Mouse (Mus musculus): ENCODE measurements at regions not wholly inside any gene's neighbourhood (a gene's known extent, or its start where the extent isn't known, plus 50 kb on each side); places are given as distances from the start of the nearest gene placed in this dataset.

DNA sequence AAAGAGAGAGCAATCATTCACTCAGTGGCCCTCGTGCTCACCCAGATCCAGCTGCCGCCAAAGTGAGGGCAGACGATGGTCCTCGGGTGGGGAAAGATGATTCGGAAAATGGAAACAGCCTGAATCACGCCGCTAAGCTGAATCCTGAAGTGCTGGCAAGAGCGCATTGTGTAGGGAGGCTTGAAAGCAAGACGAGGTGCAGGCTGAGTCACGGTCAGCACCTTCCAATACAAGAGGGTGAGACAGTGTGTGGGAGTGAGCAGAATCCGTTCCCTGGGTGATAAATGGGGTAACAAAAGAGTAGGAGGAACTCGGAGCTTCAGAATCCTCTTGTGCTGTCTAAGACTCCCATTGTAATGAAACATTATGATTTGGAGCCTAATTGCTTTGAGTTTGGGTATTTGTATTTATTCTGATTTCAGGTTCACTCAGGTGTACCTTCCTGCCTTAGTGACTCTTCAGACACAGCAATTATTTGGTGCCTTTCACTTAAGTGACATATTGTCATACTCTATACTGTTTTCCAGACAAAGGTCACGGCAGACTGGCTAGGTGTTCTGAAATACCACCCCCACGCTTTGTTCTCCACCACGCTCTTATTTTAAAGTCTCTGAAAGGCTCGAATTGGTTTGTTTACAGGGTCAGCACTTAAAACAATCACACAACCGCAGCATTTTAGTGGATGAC is 70.0 kb downstream of the Mbip start:
- no peak for DNase-seq (ENCODE audit: low spot score)

DNA sequence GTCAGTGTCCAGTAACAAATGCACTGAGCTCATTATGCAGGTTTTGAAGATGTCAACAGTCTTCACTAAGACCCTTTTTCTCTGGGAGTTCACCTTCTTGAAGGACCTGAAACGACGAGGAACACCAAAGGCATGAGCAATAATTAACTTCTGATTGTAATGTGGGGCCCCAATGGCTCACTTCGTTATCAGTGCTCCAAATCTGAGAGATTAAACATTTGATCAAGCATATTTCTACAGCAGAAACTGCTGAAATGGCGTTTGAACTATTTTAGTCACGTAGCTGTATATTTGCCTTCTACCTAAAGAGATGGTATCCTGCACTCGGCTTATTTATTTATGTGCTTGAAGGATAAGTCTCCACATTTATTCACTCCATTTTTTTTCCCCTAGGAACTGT is 80.6 kb downstream of the Mbip start:
- no peak for DNase-seq (ENCODE audit: low spot score)

DNA sequence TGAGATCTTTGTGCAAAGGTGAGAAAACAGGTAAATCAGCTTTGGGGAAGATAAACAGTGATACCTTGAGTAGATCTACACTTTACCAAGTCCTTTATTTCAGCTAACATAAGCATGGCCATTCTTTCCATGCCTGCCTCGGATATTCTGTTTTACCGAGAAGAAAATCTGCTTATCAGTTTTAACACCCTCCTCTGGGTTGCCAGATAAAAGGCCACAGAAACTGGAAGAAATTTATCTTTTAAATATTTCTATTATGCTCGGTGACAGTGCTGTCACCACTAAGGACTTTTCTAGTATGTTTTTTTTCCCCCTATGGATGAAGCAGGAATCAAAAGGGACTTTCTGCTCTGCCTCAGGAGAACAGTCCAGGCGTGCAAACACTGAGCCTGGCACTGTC is 84.2 kb downstream of the Mbip start:
- DNase-seq (ENCODE audit: low spot score), result no peak

DNA sequence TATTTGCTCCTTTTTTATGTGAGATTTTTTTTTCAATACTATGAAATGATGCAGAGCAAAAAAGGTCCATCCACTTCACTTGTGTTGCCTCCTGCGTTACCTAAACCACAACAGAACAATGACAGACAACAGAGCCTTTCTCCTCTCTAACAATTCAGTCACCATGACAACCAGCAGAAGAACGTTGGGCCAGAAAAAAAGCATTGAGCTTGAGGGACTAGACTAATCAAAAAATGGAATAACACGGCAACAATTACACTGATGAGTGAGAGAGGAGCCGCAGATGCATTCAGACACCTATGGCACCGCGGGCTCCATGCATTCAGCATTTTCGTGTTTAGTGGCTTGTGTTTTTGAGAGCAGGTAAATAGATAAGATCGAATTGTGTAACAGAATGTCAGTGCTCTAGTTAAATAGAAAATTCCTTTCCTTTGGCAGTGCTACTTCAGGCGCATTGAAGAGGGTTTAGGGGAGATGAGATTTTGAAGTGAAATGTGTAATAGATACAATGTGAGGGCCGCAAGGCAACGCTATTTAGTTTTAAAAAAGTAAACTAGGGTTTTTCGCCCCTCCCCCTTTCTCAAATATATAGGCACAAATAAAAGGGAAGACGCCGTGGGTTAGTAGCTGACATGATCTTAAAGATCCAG is 87.2 kb downstream of the Mbip start:
- DNase-seq (ENCODE audit: low spot score), result peak; percentile 16

- DNase-seq (ENCODE audit: low spot score), result no peak
These were observed 89.3 kb downstream of the Mbip start for GRCm38 (mm10) chr12:56256243-56256881.

DNA sequence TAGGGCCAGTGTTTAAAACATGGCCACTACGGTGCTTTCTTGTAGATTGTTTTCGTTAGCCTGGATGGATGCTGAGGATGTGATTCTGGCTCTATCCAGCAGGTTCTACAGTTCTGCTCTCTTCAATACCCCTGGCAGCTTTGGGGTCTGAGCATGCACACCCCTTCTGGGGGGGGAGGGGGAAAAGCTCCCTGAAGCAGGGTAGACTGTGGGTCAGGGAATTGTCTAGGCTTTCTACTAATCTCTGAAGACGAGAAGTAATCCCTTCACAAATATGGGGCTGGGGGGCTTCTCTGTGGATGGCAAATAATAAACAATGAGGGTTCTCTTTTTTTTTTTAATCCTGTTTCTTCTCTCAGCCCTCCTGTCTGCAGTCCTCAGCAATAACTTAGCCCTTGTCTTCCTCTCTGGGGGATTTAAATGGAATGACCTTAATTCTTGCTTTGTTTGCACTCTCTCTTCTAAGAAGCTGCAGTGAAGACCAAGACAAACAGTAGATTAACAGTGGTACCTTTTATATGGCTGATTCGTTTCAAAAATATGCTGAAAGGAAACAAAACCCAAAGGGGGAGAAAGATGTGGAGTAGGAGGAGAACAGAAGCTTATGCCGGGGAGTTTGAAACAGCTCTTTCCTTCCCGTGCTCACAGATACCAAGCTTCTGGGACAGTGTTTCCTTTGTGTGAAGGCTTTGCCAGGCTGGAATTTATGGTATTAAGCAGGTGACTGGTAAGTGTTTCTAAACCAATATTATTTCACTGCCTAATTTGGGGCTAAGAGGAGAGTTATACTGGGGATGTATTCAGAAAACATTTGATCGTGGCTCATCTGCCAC is 92.9 kb downstream of the Mbip start:
- DNase-seq (ENCODE audit: low spot score), result no peak

DNA sequence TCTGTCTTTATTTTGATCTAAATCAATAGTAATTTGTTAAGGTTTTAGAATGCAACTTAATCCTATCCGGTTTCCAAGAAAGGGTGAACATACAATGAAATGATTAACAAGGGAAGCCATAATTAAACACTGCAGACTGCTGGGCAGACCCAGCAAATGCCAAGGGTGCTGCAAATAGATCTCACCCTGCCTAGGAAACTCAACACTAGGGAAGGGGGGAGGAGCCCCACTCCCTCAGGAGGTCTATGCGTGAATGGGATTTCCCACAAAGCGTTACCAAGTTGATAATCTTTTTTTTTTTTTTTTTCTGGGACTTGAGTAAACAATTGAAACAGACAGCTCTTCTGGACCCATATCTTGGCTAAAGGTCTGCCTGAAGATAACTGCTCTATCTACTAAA is 95.4 kb downstream of the Mbip start:
- DNase-seq (ENCODE audit: low spot score), result no peak

DNA sequence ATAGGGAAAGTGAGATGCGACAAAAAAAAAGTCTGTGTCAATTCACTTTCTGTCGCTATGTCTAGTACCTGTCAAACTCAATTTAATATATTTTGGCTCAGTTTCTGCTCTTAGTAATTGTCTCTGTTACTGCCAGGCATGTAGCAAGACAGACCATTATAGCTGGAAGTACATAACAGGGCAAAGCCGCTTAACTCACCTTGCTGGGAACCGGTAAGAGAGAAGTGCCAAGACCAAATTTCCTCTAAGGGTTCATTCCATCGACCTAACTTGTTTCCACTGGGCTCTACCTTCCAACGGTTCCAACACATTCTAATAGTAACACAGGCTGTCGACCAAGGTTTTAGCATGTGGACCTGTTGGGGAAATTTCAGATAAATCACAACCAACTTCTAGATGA is 99.3 kb downstream of the Mbip start:
- no peak for DNase-seq (ENCODE audit: low spot score)

DNA sequence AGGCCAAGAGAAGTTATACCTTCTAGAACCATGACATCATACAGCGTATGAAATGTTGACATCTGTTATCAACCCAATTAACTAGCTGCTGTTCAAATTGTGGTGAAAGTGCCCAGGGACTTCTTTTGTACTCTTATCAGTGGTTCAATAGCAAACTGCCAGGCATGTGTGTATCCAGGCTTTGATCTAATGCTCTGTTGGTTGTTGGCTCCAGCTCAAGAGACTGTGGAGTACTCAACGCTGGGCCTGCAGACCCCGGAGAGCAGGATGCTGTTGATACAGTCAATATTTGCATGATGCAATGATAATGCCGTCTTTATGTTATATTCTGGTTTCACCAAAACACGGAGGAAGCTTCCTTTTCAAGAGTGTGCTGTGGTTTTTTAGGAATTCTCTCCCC is 102.9 kb downstream of the Mbip start:
- DNase-seq (ENCODE audit: low spot score), result no peak

GRCm38 (mm10) chr12:56241735-56242134 is 104.0 kb downstream of the Mbip start:
- peak; percentile 24 for DNase-seq (ENCODE audit: low spot score)

DNA sequence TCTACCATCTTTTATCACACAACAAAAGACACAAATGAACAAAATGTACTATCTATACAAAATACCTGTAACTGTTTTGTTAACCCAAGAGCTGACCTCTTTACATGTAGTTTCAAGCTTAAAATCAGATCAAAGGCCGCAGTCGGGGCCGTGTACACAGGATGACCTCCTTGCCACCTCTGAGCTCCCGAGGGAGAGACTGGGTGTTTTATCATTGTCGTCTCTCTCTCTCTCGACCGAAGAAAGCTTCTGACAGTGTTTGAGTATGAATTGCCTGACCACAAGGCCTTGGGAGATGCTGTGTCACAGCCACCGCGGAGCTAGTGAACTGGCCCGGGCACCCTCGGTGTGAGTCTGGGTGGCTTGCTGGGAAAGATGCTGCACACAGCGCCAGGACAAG is 105.5 kb downstream of the Mbip start:
- no peak for DNase-seq (ENCODE audit: low spot score)

GRCm38 (mm10) chr12:56234571-56234970 is 111.1 kb downstream of the Mbip start:
- peak; percentile 18 for DNase-seq (ENCODE audit: low spot score)

- no peak for DNase-seq (ENCODE audit: low spot score)
These were observed 112.5 kb downstream of the Mbip start for GRCm38 (mm10) chr12:56233209-56233608.

DNA sequence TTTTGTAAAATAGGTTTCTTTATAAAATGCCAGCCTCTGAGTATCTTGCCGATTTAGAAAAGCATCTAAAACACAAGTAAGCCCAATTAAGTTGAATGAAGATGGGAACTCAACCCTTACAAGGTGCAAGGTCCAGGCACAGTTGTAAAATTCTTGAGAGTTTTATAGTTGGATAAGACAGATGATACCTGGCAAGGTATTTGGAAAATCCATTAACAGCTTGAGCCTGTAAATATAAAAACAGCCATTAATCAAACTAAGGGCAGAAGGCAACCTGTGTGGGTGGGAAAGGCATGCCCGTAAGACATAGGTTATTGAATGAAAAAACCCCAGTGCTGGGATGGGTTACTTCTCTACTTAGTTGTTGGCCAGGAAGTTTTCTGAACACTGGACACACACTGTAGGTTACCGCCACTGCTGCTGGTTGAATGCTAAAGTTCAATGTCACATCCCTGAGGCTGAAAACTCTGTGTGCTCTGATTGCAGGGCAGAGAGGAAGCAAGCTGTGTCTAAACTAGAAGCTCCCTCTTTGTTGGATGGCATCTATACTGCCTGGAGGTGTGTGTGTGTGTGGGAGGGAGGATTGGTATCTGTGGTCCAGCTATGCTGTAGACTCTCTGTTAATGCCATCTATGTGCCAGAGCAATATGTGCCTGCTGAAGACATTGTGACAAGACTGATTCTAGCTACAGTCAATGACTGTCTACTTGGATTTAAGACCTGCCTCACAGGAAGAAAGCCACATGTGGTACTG is 121.4 kb downstream of the Mbip start:
- DNase-seq (ENCODE audit: low spot score), result no peak

- DNase-seq (ENCODE audit: low spot score), result no peak
These were observed 152.2 kb downstream of the Mbip start for GRCm38 (mm10) chr12:56193524-56193923.

DNA sequence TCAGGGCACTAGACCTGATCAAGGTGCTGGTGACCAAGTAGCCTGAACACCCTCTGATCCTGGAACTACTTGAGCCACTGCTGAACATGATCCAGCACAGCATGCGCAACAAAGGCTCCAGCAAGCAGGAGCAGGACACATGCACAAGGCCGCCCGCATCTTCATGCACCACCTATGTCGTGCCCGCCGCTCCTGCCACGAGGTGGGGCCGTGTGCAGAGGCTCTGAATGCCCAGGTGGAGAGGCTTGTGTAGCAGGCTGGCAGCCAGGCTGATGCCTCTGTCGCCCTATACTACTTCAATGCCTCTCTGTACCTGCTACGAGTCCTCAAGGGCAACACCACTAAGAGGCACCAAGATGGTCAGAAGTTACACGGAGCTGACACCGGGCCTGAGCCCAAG is 156.1 kb downstream of the Mbip start:
- no peak for DNase-seq (ENCODE audit: low spot score)

- no peak for DNase-seq (ENCODE audit: low spot score)
These were observed 185.0 kb downstream of the Mbip start for GRCm38 (mm10) chr12:56160736-56161135.

DNA sequence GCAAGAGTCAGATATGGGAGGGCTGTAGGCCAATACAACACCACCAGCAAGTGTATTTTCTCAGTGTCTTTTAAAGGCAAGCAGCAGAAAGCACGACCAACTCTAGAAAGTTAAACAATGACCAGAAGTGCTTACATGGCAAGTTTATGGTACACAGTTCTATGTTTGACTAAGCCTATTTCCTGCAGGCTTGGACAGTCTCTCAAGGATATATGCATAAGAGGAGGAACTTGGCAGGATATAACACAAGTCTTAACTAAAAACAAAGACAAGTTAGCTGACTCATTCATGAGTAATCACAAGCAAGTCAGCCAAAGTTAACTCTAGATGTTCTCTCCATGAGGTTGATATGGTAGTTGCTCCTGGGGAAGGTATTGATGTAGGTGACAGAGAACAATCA is 201.3 kb downstream of the Mbip start:
- DNase-seq (ENCODE audit: low spot score), result no peak

GRCm38 (mm10) chr12:56143789-56144188 is 201.9 kb downstream of the Mbip start:
- DNase-seq (ENCODE audit: low spot score), result no peak

- DNase-seq (ENCODE audit: low spot score), result no peak
These were observed 231.2 kb downstream of the Mbip start for GRCm38 (mm10) chr12:56114446-56114845.

GRCm38 (mm10) chr12:56081406-56081805 is 245.3 kb downstream of the Brms1l start:
- DNase-seq (ENCODE audit: low spot score), result no peak

DNA sequence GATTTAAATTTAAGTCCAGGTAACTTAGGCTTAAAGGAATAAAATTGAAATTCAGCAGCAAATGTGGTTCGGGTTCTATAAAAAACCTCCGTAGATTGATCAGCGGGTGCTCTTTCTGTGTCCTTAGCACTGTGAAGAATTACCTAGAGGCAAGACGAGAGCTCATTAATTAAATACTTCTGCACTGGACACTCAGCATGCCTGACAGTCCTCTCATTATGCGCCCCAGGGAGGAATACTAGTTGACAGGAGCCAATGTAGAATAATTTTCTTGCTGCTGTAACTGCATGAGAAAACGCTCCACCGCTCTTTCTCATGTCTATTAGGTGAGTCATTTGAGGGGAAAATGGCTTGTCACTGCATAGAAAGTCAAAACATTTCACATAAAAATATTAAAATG is 228.1 kb downstream of the Brms1l start:
- DNase-seq (ENCODE audit: low spot score), result no peak
